Mouse (Mus musculus): ENCODE data around the gene Dnajc5. TPM values are rescaled to one million over a fixed set of nuclear protein-coding genes. Genes with fewer than 3 reads are reported as not detected.
A peak's percentile ranks its signal among the peaks of the same experiment; 100 is the strongest.
"Not testable (repeated sequence)": the region's sequence is repeated elsewhere in the genome, so short reads cannot be mapped to it uniquely, and the experiment has no call there.

The Dnajc5 gene
- polyA plus RNA-seq, 1 experiment from 2014 or later, result 92.0 TPM

- no peaks in the 10 kb centered on the region for H3K36me3 ChIP-seq
- H3K9me3 ChIP-seq (replicated peaks), result no peaks in the 10 kb centered on the region
- WGBS, result 45% methylated on average over 3 of the region's 3 CpGs
- H3K27me3 ChIP-seq, result no peaks in the 10 kb centered on the region
- no peak for ATAC-seq (ENCODE audit: insufficient number of reproducible peaks, low FRiP score, low TSS enrichment, low read depth)
- no peak overlapping the region for H3K27ac ChIP-seq (replicated peaks)
- H3K4me3 ChIP-seq (replicated peaks), result no peak overlapping the region
- H3K9ac ChIP-seq, result no peak overlapping the region
- peaks cover 3% of the 10 kb centered on the region for H3K4me1 ChIP-seq
- no peak overlapping the region for H3K4me2 ChIP-seq (replicated peaks)
Measured at GRCm38 (mm10) chr2:181492206-181492605, 28.1 kb upstream of the Dnajc5 start.

- no peak within 1 kb of the TSS for H3K4me3 ChIP-seq (replicated peaks)
- whole genome bisulfite sequencing, result 81% methylated on average over 31 of the region's 31 CpGs
Measured at GRCm38 (mm10) chr2:181493156-181493927, 26.9 kb upstream of the Dnajc5 start, which contains the start of gene Abhd16b. Gene Abhd16b, plus strand, starts transcription at chr2:181493206.

GRCm38 (mm10) chr2:181494266-181494945 is 25.9 kb upstream of the Dnajc5 start:
- ATAC-seq (ENCODE audit: insufficient number of reproducible peaks, low FRiP score, low TSS enrichment, low read depth), result no peak
- Histone ChIP-seq H3K9me3 (replicated peaks) (no peaks in the 10 kb centered on the region), H3K27ac (replicated peaks) (no peak overlapping the region), H3K36me3 (no peaks in the 10 kb centered on the region), H3K4me3 (replicated peaks) (no peak overlapping the region), H3K9ac (no peak overlapping the region), H3K4me2 (replicated peaks) (no peak overlapping the region), H3K27me3 (no peaks in the 10 kb centered on the region), H3K4me1 (peaks cover 17% of the 10 kb centered on the region)
- 79% methylated on average over 26 of the region's 26 CpGs for WGBS

More at GRCm38 (mm10) chr2:181493156-181493927, 26.9 kb upstream of the Dnajc5 start, which contains the start of gene Abhd16b:
- Histone ChIP-seq H3K9ac (no peak within 1 kb of the TSS), H3K36me3 (no peaks in the 10 kb centered on the region), H3K27ac (replicated peaks) (no peak within 1 kb of the TSS), H3K4me2 (replicated peaks) (no peak within 1 kb of the TSS), H3K27me3 (no peaks in the 10 kb centered on the region), H3K9me3 (replicated peaks) (no peaks in the 10 kb centered on the region), H3K4me1 (peaks cover 12% of the 10 kb centered on the region)
- ATAC-seq (ENCODE audit: insufficient number of reproducible peaks, low FRiP score, low TSS enrichment, low read depth), result no peak

GRCm38 (mm10) chr2:181495845-181496244 is 24.4 kb upstream of the Dnajc5 start:
- not testable (repeated sequence) for H3K9me3 ChIP-seq (replicated peaks); H3K9ac ChIP-seq; H3K27me3 ChIP-seq; H3K27ac ChIP-seq (replicated peaks); H3K4me3 ChIP-seq (replicated peaks); ATAC-seq (ENCODE audit: insufficient number of reproducible peaks, low FRiP score, low TSS enrichment, low read depth)
- Histone ChIP-seq H3K36me3 (peaks cover 12% of the 10 kb centered on the region), H3K4me2 (replicated peaks) (peak overlapping the region; percentile 63; the same call in 1 of the 2 replicates), H3K4me1 (peaks cover 17% of the 10 kb centered on the region)
- 61% methylated on average over 8 of the region's 8 CpGs for WGBS

- H3K27ac ChIP-seq (replicated peaks), result peak overlapping the region; percentile 95
- peak overlapping the region; percentile 63 for H3K4me2 ChIP-seq (replicated peaks)
- no peaks in the 10 kb centered on the region for H3K27me3 ChIP-seq
- no peaks in the 10 kb centered on the region for H3K9me3 ChIP-seq (replicated peaks)
- H3K4me3 ChIP-seq (replicated peaks), result peak overlapping the region; percentile 98
- WGBS, result 15% methylated on average over 8 of the region's 8 CpGs
- H3K4me1 ChIP-seq, result peaks cover 17% of the 10 kb centered on the region
- H3K9ac ChIP-seq, result peak overlapping the region; percentile 92
- ATAC-seq (ENCODE audit: insufficient number of reproducible peaks, low FRiP score, low TSS enrichment, low read depth), result 0 out of 2 replicates have a peak, but pooled peaks have one; percentile 48
- peaks cover 17% of the 10 kb centered on the region for H3K36me3 ChIP-seq
Measured at GRCm38 (mm10) chr2:181496281-181496680, 24.0 kb upstream of the Dnajc5 start.

- peak; percentile 97 for ATAC-seq (ENCODE audit: insufficient number of reproducible peaks, low FRiP score, low TSS enrichment, low read depth)
- Histone ChIP-seq H3K27ac (replicated peaks) (peak within 1 kb of the TSS; percentile 95), H3K4me3 (replicated peaks) (peak within 1 kb of the TSS; percentile 98)
Measured at GRCm38 (mm10) chr2:181496831-181497547, 23.3 kb upstream of the Dnajc5 start, which contains the start of gene Tpd52l2. Gene Tpd52l2, plus strand, starts transcription at chr2:181497142.

GRCm38 (mm10) chr2:181497548-181497875 is 22.8 kb upstream of the Dnajc5 start:
- Histone ChIP-seq H3K4me2 (replicated peaks) (peak overlapping the region; percentile 63), H3K36me3 (peaks cover 29% of the 10 kb centered on the region), H3K4me3 (replicated peaks) (peak overlapping the region; percentile 98), H3K9me3 (replicated peaks) (no peaks in the 10 kb centered on the region), H3K27me3 (no peaks in the 10 kb centered on the region), H3K9ac (peak overlapping the region; percentile 92), H3K27ac (replicated peaks) (peak overlapping the region; percentile 95), H3K4me1 (peaks cover 17% of the 10 kb centered on the region)
- under 1% methylated on average over 12 of the region's 12 CpGs for WGBS
- peak; percentile 73 for ATAC-seq (ENCODE audit: insufficient number of reproducible peaks, low FRiP score, low TSS enrichment, low read depth)

More at GRCm38 (mm10) chr2:181496831-181497547, 23.3 kb upstream of the Dnajc5 start, which contains the start of gene Tpd52l2:
- WGBS, result under 1% methylated on average over 46 of the region's 46 CpGs
- Histone ChIP-seq H3K9ac (peak within 1 kb of the TSS; percentile 92), H3K27me3 (no peaks in the 10 kb centered on the region), H3K4me1 (peaks cover 17% of the 10 kb centered on the region), H3K9me3 (replicated peaks) (no peaks in the 10 kb centered on the region), H3K36me3 (peaks cover 24% of the 10 kb centered on the region), H3K4me2 (replicated peaks) (peak within 1 kb of the TSS; percentile 63)

- Histone ChIP-seq H3K27me3 (no peaks in the 10 kb centered on the region), H3K4me1 (peaks cover 17% of the 10 kb centered on the region), H3K4me2 (replicated peaks) (no peak overlapping the region), H3K36me3 (peaks cover 38% of the 10 kb centered on the region), H3K9me3 (replicated peaks) (no peaks in the 10 kb centered on the region), H3K27ac (replicated peaks) (no peak overlapping the region), H3K4me3 (replicated peaks) (no peak overlapping the region), H3K9ac (no peak overlapping the region)
- no peak for ATAC-seq (ENCODE audit: insufficient number of reproducible peaks, low FRiP score, low TSS enrichment, low read depth)
- WGBS, result 74% methylated on average over 4 of the region's 4 CpGs
Measured at GRCm38 (mm10) chr2:181498644-181499043, 21.6 kb upstream of the Dnajc5 start.

- WGBS, result 93% methylated on average over 2 of the region's 2 CpGs
- Histone ChIP-seq H3K9ac (no peak overlapping the region), H3K4me2 (replicated peaks) (no peak overlapping the region), H3K4me3 (replicated peaks) (no peak overlapping the region), H3K4me1 (no peaks in the 10 kb centered on the region), H3K27me3 (no peaks in the 10 kb centered on the region), H3K27ac (replicated peaks) (no peak overlapping the region), H3K9me3 (replicated peaks) (no peaks in the 10 kb centered on the region), H3K36me3 (peaks cover 82% of the 10 kb centered on the region)
- no peak for ATAC-seq (ENCODE audit: insufficient number of reproducible peaks, low FRiP score, low TSS enrichment, low read depth)
Measured at GRCm38 (mm10) chr2:181509191-181509590, 11.1 kb upstream of the Dnajc5 start.

GRCm38 (mm10) chr2:181511231-181511630 is 9.1 kb upstream of the Dnajc5 start:
- Histone ChIP-seq H3K27ac (replicated peaks) (no peak overlapping the region), H3K27me3 (no peaks in the 10 kb centered on the region), H3K36me3 (peaks cover 89% of the 10 kb centered on the region), H3K4me3 (replicated peaks) (no peak overlapping the region), H3K9me3 (replicated peaks) (no peaks in the 10 kb centered on the region), H3K4me2 (replicated peaks) (no peak overlapping the region), H3K4me1 (no peaks in the 10 kb centered on the region), H3K9ac (no peak overlapping the region)
- WGBS, result 94% methylated on average over 8 of the region's 8 CpGs
- ATAC-seq (ENCODE audit: insufficient number of reproducible peaks, low FRiP score, low TSS enrichment, low read depth), result no peak

- Histone ChIP-seq H3K9me3 (replicated peaks) (no peaks in the 10 kb centered on the region), H3K9ac (peak overlapping the region; percentile 92; the same call in 1 of the 2 replicates), H3K4me2 (replicated peaks) (peak overlapping the region; percentile 57), H3K27ac (replicated peaks) (peak overlapping the region; percentile 98), H3K27me3 (no peaks in the 10 kb centered on the region), H3K36me3 (peaks cover 40% of the 10 kb centered on the region), H3K4me3 (replicated peaks) (peak overlapping the region; percentile 94), H3K4me1 (peaks cover 24% of the 10 kb centered on the region)
- 72% methylated on average over 3 of the region's 3 CpGs for WGBS
- no peak for ATAC-seq (ENCODE audit: insufficient number of reproducible peaks, low FRiP score, low TSS enrichment, low read depth)
Measured at GRCm38 (mm10) chr2:181519201-181519600, 1.1 kb upstream of the Dnajc5 start.

All from embryonic facial prominence, embryonic 15.5 days (tissue).